Mouse (Mus musculus) MEL (cell line): ENCODE measurements around the gene Slc4a2.

Source experiments
- CTCF ChIP-seq, 3 experiments: IDR thresholded peaks in 2 of 3; conservative IDR thresholded peaks in 1 of 3; 2 replicates each; pipeline ENCODE4 v1.5.1; 2011 to 2012; ENCODE audit warnings: low read length in 3 of 3, low read depth in 2 of 3, mild to moderate bottlenecking in 2 of 3, improper control_type of control experiment in 1 of 3, inconsistent platforms in 1 of 3, mixed read lengths in 1 of 3, moderate library complexity in 1 of 3; ENCODE audit not compliant: control insufficient read depth in 1 of 3, insufficient read depth in 1 of 3, poor library complexity in 1 of 3, severe bottlenecking in 1 of 3
- E2F4 ChIP-seq: IDR thresholded peaks from 2 replicates; pipeline ENCODE4 v1.6.1; 2011; ENCODE audit warnings: low read depth, low read length, improper control_type of control experiment, borderline replicate concordance
- MYC ChIP-seq: IDR thresholded peaks from 2 replicates; pipeline ENCODE4 v1.6.1; 2011; ENCODE audit warnings: low read depth, mild to moderate bottlenecking, low read length, improper control_type of control experiment, moderate library complexity
- RAD21 ChIP-seq: IDR thresholded peaks from 2 replicates; pipeline ENCODE4 v1.6.1; 2011; ENCODE audit warnings: mild to moderate bottlenecking, low read depth, low read length, improper control_type of control experiment
- TAL1 ChIP-seq: IDR thresholded peaks from 2 replicates; pipeline ENCODE4 v1.6.1; 2012; ENCODE audit warnings: mild to moderate bottlenecking, inconsistent platforms, low read length, moderate library complexity, mixed read lengths
- USF2 ChIP-seq, 2 experiments: IDR thresholded peaks; 2 replicates each; pipeline ENCODE4 v1.6.1; 2011 to 2012; ENCODE audit warnings: improper control_type of control experiment in 2 of 2, low read length in 2 of 2, borderline replicate concordance in 1 of 2, inconsistent platforms in 1 of 2, low read depth in 1 of 2, mild to moderate bottlenecking in 1 of 2; ENCODE audit not compliant: insufficient read depth in 1 of 2

- TF ChIP-seq USF2 (IDR thresholded peaks at IDR 0.05; ENCODE audit: borderline replicate concordance in 1 of 2, insufficient read depth in 1 of 2, low read depth in 1 of 2, low read length in 2 of 2) (no peak), RAD21 (no peak), E2F4 (no peak), MYC (no peak), CTCF (IDR thresholded peaks at IDR 0.05 in 2 of 3, conservative IDR thresholded peaks at IDR 0.05 in 1 of 3; ENCODE audit: control insufficient read depth in 1 of 3, insufficient read depth in 1 of 3, low read depth in 2 of 3, low read length in 3 of 3, poor library complexity in 1 of 3, severe bottlenecking in 1 of 3) (no peak), TAL1 (no peak)
These were observed 38.3 kb upstream of the Slc4a2 start for GRCm38 (mm10) chr5:24385374-24385773.
